Mouse (Mus musculus) v-Abl transformed pro-B cells (cell line): ENCODE measurements at regions not wholly inside any gene's neighbourhood (a gene's known extent, or its start where the extent isn't known, plus 50 kb on each side); places are given as distances from the start of the nearest gene placed in this dataset.
"Not testable (repeated sequence)": the region's sequence is repeated elsewhere in the genome, so short reads cannot be mapped to it uniquely, and the experiment has no call there.

Experiments
- in situ Hi-C, 2 experiments: fragments of 400-800 bp; cut with MboI; formaldehyde crosslinking; loops; one replicate each; pipeline ENCODE4 v1.15.1; 2025; ENCODE audit not compliant: unreplicated experiment in 2 of 2

GRCm38 (mm10) chr4:122025866-122026265 lies 404.0 kb upstream of the Gm12887 start:
- in situ Hi-C loops = loop anchor here (25.0 kb wide), 2 partner anchors 1389 to 1786 kb away; no protein-coding TSS in a partner anchor

- in situ Hi-C loops = no loop called here
These were observed 401.0 kb upstream of the Gm12887 start for GRCm38 (mm10) chr4:122022854-122023253.

- in situ Hi-C loops = not testable (repeated sequence)
These were observed 387.1 kb upstream of the Gm12887 start for GRCm38 (mm10) chr4:122008938-122009459.

GRCm38 (mm10) chr4:122008168-122008839 lies 386.4 kb upstream of the Gm12887 start:
- in situ Hi-C loops = no loop called here

GRCm38 (mm10) chr4:121986741-121987140 lies 364.8 kb upstream of the Gm12887 start:
- in situ Hi-C loops = no loop called here

GRCm38 (mm10) chr4:121985371-121985770 lies 363.5 kb upstream of the Gm12887 start:
- in situ Hi-C loops = no loop called here

- in situ Hi-C loops = no loop called here
These were observed 353.9 kb upstream of the Gm12887 start for GRCm38 (mm10) chr4:121975831-121976230.
